Mouse (Mus musculus): ENCODE results near the gene Ccdc146.

Ccdc146 gene

GRCm38 (mm10) chr5:21263202-21264055, 161.0 kb downstream of the Ccdc146 start:
- DNase-seq: peak; percentile 43 to 54

- no peak for DNase-seq
These were observed 163.2 kb downstream of the Ccdc146 start for GRCm38 (mm10) chr5:21261202-21261844.

DNA sequence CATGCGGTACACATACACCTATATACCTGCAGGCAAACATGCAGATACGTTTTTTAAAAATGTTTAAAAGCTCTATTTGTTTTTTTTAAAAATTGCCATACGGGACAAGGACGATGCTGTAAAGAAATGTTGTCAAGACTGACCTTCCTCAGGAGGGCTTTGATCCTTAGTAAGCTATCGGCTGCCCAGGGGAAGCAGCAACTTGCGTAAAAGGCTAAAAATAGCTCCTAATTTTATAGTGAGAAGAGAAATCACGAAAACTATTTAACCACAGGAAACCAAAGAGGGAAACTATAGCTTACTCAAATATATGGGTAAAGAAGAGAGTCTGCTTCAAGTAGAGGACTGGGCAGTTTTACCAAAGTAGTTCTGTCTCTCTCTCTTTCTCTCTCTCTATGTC, 163.7 kb downstream of the Ccdc146 start:
- DNase-seq: no peak

DNA sequence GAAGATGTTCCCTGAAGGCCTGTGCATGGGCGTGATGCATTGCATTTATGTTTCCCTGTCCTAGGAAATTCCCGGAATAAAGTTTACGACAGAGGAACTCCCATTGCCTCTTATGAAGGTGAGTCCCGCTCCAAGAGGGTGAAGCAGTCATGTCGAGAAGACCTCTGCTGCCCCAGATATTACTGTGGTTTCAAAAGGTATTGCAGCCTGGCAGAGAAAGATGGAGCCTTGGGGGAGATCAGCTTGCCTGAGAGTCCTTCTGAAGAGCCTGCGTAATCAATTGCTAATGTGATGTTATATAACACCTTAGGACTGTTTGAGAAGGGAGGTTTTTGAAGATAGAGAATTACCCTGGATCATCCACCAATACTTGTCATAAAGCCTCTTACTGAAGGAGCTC, 166.7 kb downstream of the Ccdc146 start:
- no peak for DNase-seq

- no peak for DNase-seq
These were observed 167.4 kb downstream of the Ccdc146 start for GRCm38 (mm10) chr5:21257126-21257525.

DNA sequence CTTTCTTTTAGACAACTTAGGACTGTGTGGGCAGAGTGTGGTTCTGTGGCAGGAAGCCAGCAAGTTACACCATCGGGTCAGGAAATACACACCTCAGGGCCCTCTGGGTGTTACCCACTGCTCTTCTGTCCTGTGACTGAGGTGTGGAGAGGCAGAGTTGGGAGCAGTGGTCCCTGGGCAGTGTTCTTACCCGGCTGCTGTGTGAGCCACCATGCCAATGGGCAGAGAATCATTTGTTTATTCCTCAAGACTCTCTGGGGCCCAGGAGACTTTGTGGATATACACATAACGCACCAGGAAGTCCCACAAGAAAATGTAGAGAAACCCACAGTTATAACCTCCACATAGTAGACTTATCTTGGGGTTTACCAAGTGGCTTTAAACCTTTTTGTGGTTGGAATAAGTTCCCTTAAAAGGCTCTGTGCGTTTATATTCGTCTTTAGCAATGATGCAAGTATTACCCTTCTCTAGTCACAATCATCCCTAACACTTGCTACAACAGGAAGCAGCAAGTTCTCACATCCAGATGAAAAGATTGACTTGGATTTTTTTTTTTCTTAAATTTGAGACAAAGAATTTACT, 168.8 kb downstream of the Ccdc146 start:
- peak; percentile 34 to 44 for DNase-seq

- DNase-seq: no peak
These were observed 169.5 kb downstream of the Ccdc146 start for GRCm38 (mm10) chr5:21254731-21255525.

GRCm38 (mm10) chr5:21248834-21249233, 175.6 kb downstream of the Ccdc146 start:
- DNase-seq: no peak

DNA sequence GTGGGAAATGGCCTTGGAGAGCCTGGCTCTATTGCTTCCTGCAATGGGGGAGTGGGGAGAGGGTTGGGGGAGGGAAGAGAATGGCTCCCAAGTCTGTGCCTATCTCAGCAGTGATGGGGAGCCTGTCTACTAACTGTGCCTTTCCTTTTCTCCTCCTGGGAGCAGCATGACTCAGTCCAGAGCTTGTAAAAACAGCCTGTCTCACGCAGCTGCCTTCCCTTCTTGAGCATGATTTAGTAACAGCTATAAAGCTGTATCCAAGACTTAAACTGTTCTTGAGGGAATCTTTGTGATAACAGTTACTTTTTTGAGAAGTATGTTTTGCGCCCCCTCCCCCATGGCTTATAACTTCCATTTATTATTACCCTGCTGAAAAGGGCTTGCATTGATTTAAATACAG, 176.6 kb downstream of the Ccdc146 start:
- no peak for DNase-seq

GRCm38 (mm10) chr5:21246794-21247193, 177.7 kb downstream of the Ccdc146 start:
- no peak for DNase-seq

DNA sequence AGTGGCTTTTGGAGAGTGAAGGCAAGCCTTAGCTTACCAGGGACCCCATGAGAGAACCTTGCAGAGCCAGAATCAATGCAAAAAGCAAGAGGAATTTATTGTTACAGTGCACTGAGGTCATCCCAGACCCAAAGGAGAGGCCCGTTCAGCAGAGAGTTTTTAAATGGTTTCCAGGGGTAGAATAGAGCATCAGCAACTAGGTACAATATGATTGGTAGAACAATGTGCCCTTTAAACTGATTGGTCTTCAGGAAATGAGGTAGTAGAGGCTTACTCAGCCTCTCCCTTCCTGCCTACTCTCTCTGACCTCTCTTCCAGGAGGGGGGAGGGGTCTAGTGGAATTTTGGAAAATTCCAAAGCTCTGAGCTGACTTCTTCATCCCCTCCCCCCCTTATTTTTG, 179.2 kb downstream of the Ccdc146 start:
- DNase-seq: no peak

DNA sequence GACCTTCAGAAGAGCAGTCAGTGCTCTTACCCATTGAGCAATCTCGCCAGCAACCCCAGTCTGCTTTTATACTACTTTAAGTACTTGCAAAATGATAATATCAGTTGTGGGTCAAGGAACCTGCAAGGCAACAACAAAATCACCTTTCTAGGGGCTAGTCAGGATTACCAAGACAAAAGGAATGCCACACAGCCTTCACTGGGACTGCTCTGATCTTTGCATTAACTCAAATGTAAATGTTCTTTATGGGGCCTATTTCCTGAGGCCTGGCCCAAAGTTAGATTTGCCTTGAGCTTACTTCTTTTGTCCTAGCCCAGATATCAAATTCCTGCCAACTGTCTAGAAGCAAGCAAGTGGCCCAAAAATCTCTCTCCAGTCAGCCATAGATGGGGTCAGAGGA, 179.9 kb downstream of the Ccdc146 start:
- DNase-seq: no peak

Data from lung, adult 18-20 months (tissue).